Mouse (Mus musculus): ENCODE measurements around the gene Dnlz. TPM values are rescaled to one million over a fixed set of nuclear protein-coding genes. Genes with fewer than 3 reads are reported as not detected.

Gene Dnlz
- total and polyA plus RNA-seq, 2 experiments from 2014 or later = 17.0 to 23.0 TPM

DNA sequence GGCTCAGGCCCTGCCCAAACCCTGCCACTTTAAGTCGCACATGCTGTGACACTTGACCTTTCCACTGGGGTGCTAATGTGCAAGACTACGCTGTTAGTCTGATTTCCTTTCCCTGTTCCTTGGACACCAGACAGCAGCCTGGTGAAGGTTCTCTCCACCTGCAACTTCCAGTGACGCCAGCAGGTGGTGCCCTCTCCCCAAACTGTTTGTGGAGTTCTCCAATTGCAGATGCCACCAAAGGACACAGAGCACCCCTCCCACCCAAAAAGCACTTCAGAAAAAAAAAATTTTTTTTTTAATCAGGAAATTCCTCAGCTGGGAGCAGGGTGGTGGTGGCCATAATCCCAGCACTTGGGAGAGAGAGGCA lies 51.1 kb downstream of the Dnlz start:
- H3K27me3 ChIP-seq (ENCODE audit: control insufficient read depth, insufficient read depth, low read length) = no peaks in the 10 kb centered on the region
- H3K36me3 ChIP-seq (replicated peaks; ENCODE audit: control insufficient read depth, insufficient read depth, low read length) = no peaks in the 10 kb centered on the region
- H3K4me1 ChIP-seq (ENCODE audit: control insufficient read depth, insufficient read depth) = peaks cover 19% of the 10 kb centered on the region; the same call in 1 of the 2 replicates
- ATAC-seq (ENCODE audit: insufficient read depth, low read depth) (peak; percentile 19), DNase-seq (ENCODE audit: low spot score) (peak; percentile 73)
- TF ChIP-seq EP300 (IDR thresholded peaks at IDR 0.05; ENCODE audit: low read depth) (no peak), CTCF (IDR thresholded peaks at IDR 0.05; ENCODE audit: low read depth) (peak; percentile 91)
- H3K27ac ChIP-seq (ENCODE audit: low read depth) = peak overlapping the region; percentile 44; the same call in 1 of the 2 replicates
- no peaks in the 10 kb centered on the region for H3K9me3 ChIP-seq (replicated peaks; ENCODE audit: control insufficient read depth, low read length)
- H3K4me3 ChIP-seq (ENCODE audit: low read depth, low read length) = no peak overlapping the region
- 0% methylated on average over 3 of the region's 3 CpGs for WGBS
- H3K4me2 ChIP-seq (ENCODE audit: low read depth, low read length) = no peak overlapping the region
- no peak overlapping the region for H3K9ac ChIP-seq (replicated peaks; ENCODE audit: low read depth, low read length)

DNA sequence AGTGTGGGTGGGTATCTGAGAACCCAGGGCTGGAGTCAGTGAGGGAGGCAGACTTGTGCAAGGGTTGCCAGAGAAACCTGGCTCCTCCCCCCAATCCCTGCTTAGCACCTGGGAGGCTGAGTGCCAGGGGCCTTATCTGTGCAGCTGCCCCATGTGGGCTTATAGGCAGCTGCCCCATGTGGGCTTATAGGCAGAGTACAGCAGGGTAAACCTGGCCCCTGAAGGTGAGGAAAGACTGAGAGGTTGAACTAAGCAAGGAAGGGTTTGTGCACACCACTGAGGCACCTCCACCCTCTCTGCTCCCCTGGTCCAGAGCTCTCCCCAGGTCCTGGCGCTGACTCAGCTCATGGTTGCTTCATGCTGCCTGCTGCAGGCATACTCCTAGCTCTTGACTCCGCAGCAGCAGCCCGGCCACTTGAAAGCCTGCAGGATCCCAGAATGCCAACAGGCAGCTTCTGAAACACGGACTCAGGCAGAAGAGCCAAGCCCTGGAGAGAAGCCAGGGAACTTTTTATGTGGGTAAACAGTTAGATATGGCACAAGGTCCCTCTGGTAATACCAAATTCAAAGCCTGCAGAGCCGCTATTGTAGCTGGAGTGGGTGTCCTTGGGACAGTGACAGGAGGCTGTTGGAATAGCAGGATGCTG lies 51.6 kb downstream of the Dnlz start:
- WGBS = 21% methylated on average over 5 of the region's 5 CpGs
- ATAC-seq (ENCODE audit: insufficient read depth, low read depth) = peak; percentile 27

GRCm38 (mm10) chr2:26299336-26299735 lies 52.6 kb downstream of the Dnlz start:
- ATAC-seq (ENCODE audit: insufficient read depth, low read depth) = no peak

More for the DNA sequence above, 51.6 kb downstream of the Dnlz start:
- no peaks in the 10 kb centered on the region for H3K9me3 ChIP-seq (replicated peaks; ENCODE audit: control insufficient read depth, low read length)
- H3K4me1 ChIP-seq (ENCODE audit: control insufficient read depth, insufficient read depth) = peaks cover 19% of the 10 kb centered on the region; the same call in 1 of the 2 replicates
- no peak overlapping the region for H3K4me3 ChIP-seq (ENCODE audit: low read depth, low read length)
- peak; percentile 35 for DNase-seq (ENCODE audit: low spot score)
- TF ChIP-seq CTCF (IDR thresholded peaks at IDR 0.05; ENCODE audit: low read depth) (no peak), EP300 (IDR thresholded peaks at IDR 0.05; ENCODE audit: low read depth) (no peak)
- no peaks in the 10 kb centered on the region for H3K27me3 ChIP-seq (ENCODE audit: control insufficient read depth, insufficient read depth, low read length)
- H3K27ac ChIP-seq (ENCODE audit: low read depth) = peak overlapping the region; percentile 44; the same call in 1 of the 2 replicates
- H3K4me2 ChIP-seq (ENCODE audit: low read depth, low read length) = no peak overlapping the region
- H3K9ac ChIP-seq (replicated peaks; ENCODE audit: low read depth, low read length) = no peak overlapping the region
- no peaks in the 10 kb centered on the region for H3K36me3 ChIP-seq (replicated peaks; ENCODE audit: control insufficient read depth, insufficient read depth, low read length)

GRCm38 (mm10) chr2:26298856-26299230 lies 53.1 kb downstream of the Dnlz start:
- Histone ChIP-seq H3K27me3 (ENCODE audit: control insufficient read depth, insufficient read depth, low read length) (no peaks in the 10 kb centered on the region), H3K4me2 (ENCODE audit: low read depth, low read length) (no peak overlapping the region), H3K27ac (ENCODE audit: low read depth) (no peak overlapping the region), H3K9ac (replicated peaks; ENCODE audit: low read depth, low read length) (no peak overlapping the region), H3K36me3 (replicated peaks; ENCODE audit: control insufficient read depth, insufficient read depth, low read length) (no peaks in the 10 kb centered on the region), H3K9me3 (replicated peaks; ENCODE audit: control insufficient read depth, low read length) (no peaks in the 10 kb centered on the region), H3K4me3 (ENCODE audit: low read depth, low read length) (no peak overlapping the region), H3K4me1 (ENCODE audit: control insufficient read depth, insufficient read depth) (peaks cover 19% of the 10 kb centered on the region; the same call in 1 of the 2 replicates)
- TF ChIP-seq CTCF (IDR thresholded peaks at IDR 0.05; ENCODE audit: low read depth) (no peak), EP300 (IDR thresholded peaks at IDR 0.05; ENCODE audit: low read depth) (no peak)
- ATAC-seq (ENCODE audit: insufficient read depth, low read depth) = no peak
- DNase-seq (ENCODE audit: low spot score) = no peak
- 36% methylated on average over 4 of the region's 4 CpGs for WGBS

More at GRCm38 (mm10) chr2:26299336-26299735, 52.6 kb downstream of the Dnlz start:
- Histone ChIP-seq H3K36me3 (replicated peaks; ENCODE audit: control insufficient read depth, insufficient read depth, low read length) (no peaks in the 10 kb centered on the region), H3K9me3 (replicated peaks; ENCODE audit: control insufficient read depth, low read length) (no peaks in the 10 kb centered on the region), H3K27me3 (ENCODE audit: control insufficient read depth, insufficient read depth, low read length) (no peaks in the 10 kb centered on the region), H3K27ac (ENCODE audit: low read depth) (no peak overlapping the region), H3K4me2 (ENCODE audit: low read depth, low read length) (no peak overlapping the region), H3K9ac (replicated peaks; ENCODE audit: low read depth, low read length) (no peak overlapping the region), H3K4me1 (ENCODE audit: control insufficient read depth, insufficient read depth) (peaks cover 19% of the 10 kb centered on the region; the same call in 1 of the 2 replicates), H3K4me3 (ENCODE audit: low read depth, low read length) (no peak overlapping the region)
- TF ChIP-seq EP300 (IDR thresholded peaks at IDR 0.05; ENCODE audit: low read depth) (no peak), CTCF (IDR thresholded peaks at IDR 0.05; ENCODE audit: low read depth) (no peak)
- 55% methylated on average over 7 of the region's 7 CpGs for WGBS
- no peak for DNase-seq (ENCODE audit: low spot score)

DNA sequence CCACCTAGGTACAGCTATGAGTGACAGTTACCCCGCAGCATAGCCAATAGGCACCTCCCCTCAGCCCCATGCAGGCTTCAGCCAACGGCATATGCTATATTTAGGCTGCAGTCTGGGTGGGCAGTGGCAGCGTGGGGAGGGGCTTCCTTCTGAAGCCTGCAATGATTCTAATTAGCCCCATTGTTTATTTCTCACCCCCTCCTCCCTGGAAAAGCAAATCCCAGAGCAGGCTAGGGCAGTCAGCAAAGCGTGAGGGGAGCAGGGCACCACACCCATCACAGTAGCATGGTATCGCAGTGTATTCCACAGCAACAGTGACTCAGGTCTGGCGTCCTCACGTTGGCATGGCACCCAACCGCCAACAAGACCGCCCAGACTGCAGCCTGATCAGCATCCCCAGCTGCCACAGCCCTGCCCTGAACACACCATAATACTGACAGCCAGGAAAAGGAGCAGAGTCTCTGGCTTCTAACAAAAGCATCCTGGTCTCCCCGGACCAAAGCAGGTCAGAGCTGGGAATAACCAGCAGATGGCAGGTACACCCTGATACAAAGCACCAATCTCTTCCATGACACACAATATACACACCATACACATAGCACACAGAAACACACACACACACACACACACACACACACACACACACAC lies 53.6 kb downstream of the Dnlz start:
- no peak overlapping the region for H3K4me3 ChIP-seq (ENCODE audit: low read depth, low read length)
- peak; percentile 72 for ATAC-seq (ENCODE audit: insufficient read depth, low read depth)

More for the DNA sequence above, 53.6 kb downstream of the Dnlz start:
- Histone ChIP-seq H3K4me1 (ENCODE audit: control insufficient read depth, insufficient read depth) (peaks cover 19% of the 10 kb centered on the region; the same call in 1 of the 2 replicates), H3K36me3 (replicated peaks; ENCODE audit: control insufficient read depth, insufficient read depth, low read length) (no peaks in the 10 kb centered on the region), H3K27ac (ENCODE audit: low read depth) (no peak overlapping the region), H3K4me2 (ENCODE audit: low read depth, low read length) (peak overlapping the region; percentile 49), H3K27me3 (ENCODE audit: control insufficient read depth, insufficient read depth, low read length) (no peaks in the 10 kb centered on the region), H3K9me3 (replicated peaks; ENCODE audit: control insufficient read depth, low read length) (no peaks in the 10 kb centered on the region), H3K9ac (replicated peaks; ENCODE audit: low read depth, low read length) (no peak overlapping the region)
- TF ChIP-seq EP300 (IDR thresholded peaks at IDR 0.05; ENCODE audit: low read depth) (no peak), CTCF (IDR thresholded peaks at IDR 0.05; ENCODE audit: low read depth) (peak; percentile 12; the same call in 1 of the 2 replicates)
- WGBS = 1% methylated on average over 10 of the region's 10 CpGs
- peak; percentile 41 for DNase-seq (ENCODE audit: low spot score)

Other genes starting within 250 kb of the Dnlz start
- gene Nacc2, start 228.9 kb downstream of the Dnlz start, total RNA-seq (2014; rRNA removed; ENCODE audit: low replicate concordance) = 6.8 and 20.6 TPM in 2 replicates
- 5.4 and 6.9 TPM in 2 replicates for gene Nacc2, start 228.9 kb downstream of the Dnlz start, polyA plus RNA-seq (2015; fragmentation: Nextera tagmentation; extraction: Ambion mirVana)
- gene Lhx3, start 143.8 kb downstream of the Dnlz start, total RNA-seq (2014; rRNA removed; ENCODE audit: low replicate concordance) = not detected in 2 replicates
- not detected in 2 replicates for gene Lhx3, start 143.8 kb downstream of the Dnlz start, polyA plus RNA-seq (2015; fragmentation: Nextera tagmentation; extraction: Ambion mirVana)
- gene Qsox2, start 114.6 kb downstream of the Dnlz start, total RNA-seq (2014; rRNA removed; ENCODE audit: low replicate concordance) = 8.5 and 15.3 TPM in 2 replicates
- 7.5 and 8.2 TPM in 2 replicates for gene Qsox2, start 114.6 kb downstream of the Dnlz start, polyA plus RNA-seq (2015; fragmentation: Nextera tagmentation; extraction: Ambion mirVana)
- gene Ccdc187, start 57.6 kb downstream of the Dnlz start, total RNA-seq (2014; rRNA removed; ENCODE audit: low replicate concordance) = 0.61 and 0.97 TPM in 2 replicates
- gene Ccdc187, start 57.6 kb downstream of the Dnlz start, polyA plus RNA-seq (2015; fragmentation: Nextera tagmentation; extraction: Ambion mirVana) = 0.04 TPM in 2 replicates
- gene Gpsm1, start 36.6 kb downstream of the Dnlz start, total RNA-seq (2014; rRNA removed; ENCODE audit: low replicate concordance) = 577 and 610 TPM in 2 replicates
- gene Gpsm1, start 36.6 kb downstream of the Dnlz start, polyA plus RNA-seq (2015; fragmentation: Nextera tagmentation; extraction: Ambion mirVana) = 146 and 148 TPM in 2 replicates
- 1.5 TPM in 1 of 2 replicates, not detected in the other for gene Card9, start 8.8 kb upstream of the Dnlz start, total RNA-seq (2014; rRNA removed; ENCODE audit: low replicate concordance)
- gene Card9, start 8.8 kb upstream of the Dnlz start, polyA plus RNA-seq (2015; fragmentation: Nextera tagmentation; extraction: Ambion mirVana) = 0.18 and 0.31 TPM in 2 replicates
- gene Snapc4, start 28.5 kb upstream of the Dnlz start, total RNA-seq (2014; rRNA removed; ENCODE audit: low replicate concordance) = 9.6 and 24.1 TPM in 2 replicates
- gene Snapc4, start 28.5 kb upstream of the Dnlz start, polyA plus RNA-seq (2015; fragmentation: Nextera tagmentation; extraction: Ambion mirVana) = 7.8 and 8.1 TPM in 2 replicates
- 57.4 and 67.4 TPM in 2 replicates for gene Entr1, start 37.2 kb upstream of the Dnlz start, total RNA-seq (2014; rRNA removed; ENCODE audit: low replicate concordance)
- gene Entr1, start 37.2 kb upstream of the Dnlz start, polyA plus RNA-seq (2015; fragmentation: Nextera tagmentation; extraction: Ambion mirVana) = 56.4 and 57.2 TPM in 2 replicates
- 52.5 and 102 TPM in 2 replicates for gene Pmpca, start 37.2 kb upstream of the Dnlz start, total RNA-seq (2014; rRNA removed; ENCODE audit: low replicate concordance)
- gene Pmpca, start 37.2 kb upstream of the Dnlz start, polyA plus RNA-seq (2015; fragmentation: Nextera tagmentation; extraction: Ambion mirVana) = 91.1 and 99.2 TPM in 2 replicates
- gene Inpp5e, start 57.1 kb upstream of the Dnlz start, total RNA-seq (2014; rRNA removed; ENCODE audit: low replicate concordance) = 16.7 and 22.0 TPM in 2 replicates
- 10.2 and 11.0 TPM in 2 replicates for gene Inpp5e, start 57.1 kb upstream of the Dnlz start, polyA plus RNA-seq (2015; fragmentation: Nextera tagmentation; extraction: Ambion mirVana)
- 48.3 and 49.0 TPM in 2 replicates for gene Sec16a, start 93.1 kb upstream of the Dnlz start, total RNA-seq (2014; rRNA removed; ENCODE audit: low replicate concordance)
- gene Sec16a, start 93.1 kb upstream of the Dnlz start, polyA plus RNA-seq (2015; fragmentation: Nextera tagmentation; extraction: Ambion mirVana) = 7.1 and 7.5 TPM in 2 replicates
- gene Notch1, start 164.6 kb upstream of the Dnlz start, total RNA-seq (2014; rRNA removed; ENCODE audit: low replicate concordance) = 54.0 and 63.3 TPM in 2 replicates
- 4.9 and 5.7 TPM in 2 replicates for gene Notch1, start 164.6 kb upstream of the Dnlz start, polyA plus RNA-seq (2015; fragmentation: Nextera tagmentation; extraction: Ambion mirVana)
- gene Egfl7, start 227.9 kb upstream of the Dnlz start, total RNA-seq (2014; rRNA removed; ENCODE audit: low replicate concordance) = 375 and 401 TPM in 2 replicates
- 158 and 159 TPM in 2 replicates for gene Egfl7, start 227.9 kb upstream of the Dnlz start, polyA plus RNA-seq (2015; fragmentation: Nextera tagmentation; extraction: Ambion mirVana)
- not detected in 2 replicates for gene Gm20532, start 234.5 kb upstream of the Dnlz start, total RNA-seq (2014; rRNA removed; ENCODE audit: low replicate concordance)
- gene Gm20532, start 234.5 kb upstream of the Dnlz start, polyA plus RNA-seq (2015; fragmentation: Nextera tagmentation; extraction: Ambion mirVana) = not detected in 2 replicates

Data from heart, postnatal 0 days (tissue).